Mouse (Mus musculus) intestine, embryonic 16.5 days (tissue): ENCODE data around the gene Rdh5. TPM values are rescaled to one million over a fixed set of nuclear protein-coding genes. Genes with fewer than 3 reads are reported as not detected.

Source experiments
- polyA plus RNA-seq: library from polyadenylated mRNA; unstranded; fragments of >200 nt; fragmentation: Nextera tagmentation; extraction: Ambion mirVana; gene quantifications from 2 replicates; pipeline ENCODE4 v1.2.1, GENCODE M21; 2015

The Rdh5 gene
- polyA plus RNA-seq, 1 experiment from 2014 or later = 18.6 TPM

Other genes starting within 250 kb of the Rdh5 start
- 11.8 and 13.0 TPM in 2 replicates for gene Suox, start 248.8 kb downstream of the Rdh5 start, polyA plus RNA-seq
- 61.6 and 64.5 TPM in 2 replicates for gene Rab5b, start 226.6 kb downstream of the Rdh5 start, polyA plus RNA-seq
- gene Pmel, start 218.7 kb downstream of the Rdh5 start, polyA plus RNA-seq = 1.5 and 1.6 TPM in 2 replicates
- 60.4 and 65.2 TPM in 2 replicates for gene Cdk2, start 217.9 kb downstream of the Rdh5 start, polyA plus RNA-seq
- 7.8 and 7.9 TPM in 2 replicates for gene Dgka, start 178.0 kb downstream of the Rdh5 start, polyA plus RNA-seq
- 28.4 and 31.5 TPM in 2 replicates for gene Pym1, start 175.0 kb downstream of the Rdh5 start, polyA plus RNA-seq
- gene Mmp19, start 132.0 kb downstream of the Rdh5 start, polyA plus RNA-seq = 0.66 and 0.81 TPM in 2 replicates
- 45.5 and 45.8 TPM in 2 replicates for gene Dnajc14, start 118.8 kb downstream of the Rdh5 start, polyA plus RNA-seq
- 11.6 and 13.4 TPM in 2 replicates for gene Tmem198b, start 118.5 kb downstream of the Rdh5 start, polyA plus RNA-seq
- 154 and 172 TPM in 2 replicates for gene Sarnp, start 105.6 kb downstream of the Rdh5 start, polyA plus RNA-seq
- gene Ormdl2, start 101.2 kb downstream of the Rdh5 start, polyA plus RNA-seq = 126 and 132 TPM in 2 replicates
- 2.1 and 2.2 TPM in 2 replicates for gene Gdf11, start 31.2 kb downstream of the Rdh5 start, polyA plus RNA-seq
- 794 TPM in 2 replicates for gene Cd63, start 21.9 kb downstream of the Rdh5 start, polyA plus RNA-seq
- 208 and 220 TPM in 2 replicates for gene Bloc1s1, start 1.1 kb upstream of the Rdh5 start, polyA plus RNA-seq
- gene Itga7, start 10.9 kb upstream of the Rdh5 start, polyA plus RNA-seq = 3.3 and 3.7 TPM in 2 replicates
- gene Mettl7b, start 38.1 kb upstream of the Rdh5 start, polyA plus RNA-seq = 23.2 and 28.6 TPM in 2 replicates
- not detected in 2 replicates for gene Olfr9, start 66.5 kb upstream of the Rdh5 start, polyA plus RNA-seq
- gene Olfr763, start 87.9 kb upstream of the Rdh5 start, polyA plus RNA-seq = not detected in 2 replicates
- gene Olfr764-ps1, start 117.0 kb upstream of the Rdh5 start, polyA plus RNA-seq = not detected in 2 replicates
- not detected in 2 replicates for gene Olfr765, start 127.1 kb upstream of the Rdh5 start, polyA plus RNA-seq
- not detected in 2 replicates for gene Olfr766-ps1, start 146.1 kb upstream of the Rdh5 start, polyA plus RNA-seq
- not detected in 2 replicates for gene Olfr767, start 160.0 kb upstream of the Rdh5 start, polyA plus RNA-seq
- gene Olfr768, start 176.5 kb upstream of the Rdh5 start, polyA plus RNA-seq = not detected in 2 replicates
- not detected in 2 replicates for gene Olfr769, start 195.0 kb upstream of the Rdh5 start, polyA plus RNA-seq
- not detected in 2 replicates for gene Olfr770, start 216.1 kb upstream of the Rdh5 start, polyA plus RNA-seq
- gene Olfr771, start 241.9 kb upstream of the Rdh5 start, polyA plus RNA-seq = not detected in 2 replicates